28 mouse cellular contexts compared by ENCODE assay signal in the genomic region with DNA sequence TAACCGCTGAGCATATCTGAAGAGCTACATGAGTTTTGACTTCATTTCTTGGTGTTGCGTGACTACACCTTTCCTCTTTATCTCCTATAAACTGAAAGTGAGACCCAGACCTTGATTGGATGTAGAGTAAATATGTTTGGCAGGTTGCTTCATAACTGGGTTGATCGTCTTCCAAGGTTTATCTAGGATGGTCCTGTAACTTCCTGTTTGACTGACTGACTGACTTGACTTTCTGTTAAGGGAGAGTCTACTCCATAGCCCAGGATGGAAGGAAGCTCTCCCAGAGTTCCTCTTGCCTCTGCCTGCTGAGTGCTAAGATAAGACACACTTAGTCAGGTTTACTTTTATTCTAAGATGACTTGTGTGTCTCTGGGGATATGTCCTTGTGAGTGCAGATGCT. TPM values are rescaled to one million over a fixed set of nuclear protein-coding genes. Genes with fewer than 3 reads are reported as not detected.
"Had no signal": no experiment of that assay in that cellular context is flagged by ENCODE, and none has a peak within 500 bp of the region (broad histone marks: within the 10 kb centered on the region; RNA-seq: fewer than 3 reads in every experiment).

No protein-coding gene starts in this region.

- H3K27me3 ChIP-seq: liver, embryonic 15.5 days; midbrain, embryonic 13.5 days; neural tube, embryonic 13.5 days; stomach, embryonic 15.5 days had no signal

- H3K4me3 ChIP-seq: liver, embryonic 15.5 days; midbrain, embryonic 10.5 days; midbrain, embryonic 13.5 days; myocyte; neural tube, embryonic 13.5 days; stomach, embryonic 15.5 days had no signal

- H3K27ac ChIP-seq: kidney, postnatal 0 days; liver, embryonic 15.5 days; macrophage; midbrain, embryonic 10.5 days; midbrain, embryonic 13.5 days; neural tube, embryonic 13.5 days; stomach, embryonic 15.5 days had no signal

- ATAC-seq: intestine, postnatal 0 days; midbrain, embryonic 13.5 days; midbrain, embryonic 16.5 days had no signal

- H3K9me3 ChIP-seq: liver, embryonic 15.5 days; midbrain, embryonic 10.5 days; midbrain, embryonic 13.5 days; neural tube, embryonic 13.5 days; stomach, embryonic 15.5 days had no signal

- DNase-seq: kidney, adult 2 months; kidney, postnatal 36 days; lung, adult 18-20 months; retina, postnatal 1 day; right cerebral cortex, postnatal 25 days; spleen, adult 18-20 months; thymus, postnatal 4 days had no signal

RNA-seq across cellular contexts. Expression of a gene that starts 6.0 kb away (rescaled TPM):
- total RNA-seq: layer of hippocampus, postnatal 25 days; left cerebral cortex, adult 18-20 months; left cerebral cortex, postnatal 36 days; monocyte, adult 5-6 weeks; neutrophil, adult 5-6 weeks had no signal
- polyA plus RNA-seq: intestine, embryonic 14.5 days; kidney, adult 2 months; kidney, embryonic 14.5 days; kidney, postnatal 0 days; limb, embryonic 14.5 days; lung, embryonic 16.5 days; macrophage; midbrain, embryonic 10.5 days; midbrain, embryonic 13.5 days; midbrain, embryonic 16.5 days; myocyte; neural tube, embryonic 13.5 days had no signal

RNA-seq across cellular contexts. Expression of a gene that starts 47.1 kb away (rescaled TPM):
- total RNA-seq: layer of hippocampus, postnatal 25 days; left cerebral cortex, adult 18-20 months; left cerebral cortex, postnatal 36 days; monocyte, adult 5-6 weeks; neutrophil, adult 5-6 weeks had no signal
- polyA plus RNA-seq: intestine, embryonic 14.5 days; intestine, postnatal 0 days; kidney, adult 2 months; kidney, embryonic 14.5 days; kidney, postnatal 0 days; limb, embryonic 11.5 days; limb, embryonic 14.5 days; liver, embryonic 11.5 days; liver, embryonic 15.5 days; macrophage; midbrain, embryonic 10.5 days; midbrain, embryonic 13.5 days; midbrain, embryonic 16.5 days; myocyte; neural tube, embryonic 13.5 days; stomach, embryonic 15.5 days had no signal
